Mouse (Mus musculus) limb, embryonic 15.5 days (tissue): ENCODE measurements at regions not wholly inside any gene's neighbourhood (a gene's known extent, or its start where the extent isn't known, plus 50 kb on each side); places are given as distances from the start of the nearest gene placed in this dataset.

ENCODE experiments used
- ATAC-seq: fragments of 200-750 bp; cut with Nextera tagmentation; 2 replicates; pipeline ENCODE4 v1.8.0; 2017; ENCODE audit warnings: low read depth, moderate TSS enrichment; ENCODE audit not compliant: insufficient number of reproducible peaks, low FRiP score, low TSS enrichment
- H3K27ac ChIP-seq: fragments of 300-500 bp; sonication (generic); 2 replicates; pipeline ENCODE4 v1.5.1; 2015; ENCODE audit warnings: moderate library complexity, mild to moderate bottlenecking, inconsistent platforms
- H3K27me3 ChIP-seq: fragments of 300-500 bp; sonication (generic); 2 replicates; pipeline ENCODE4 v1.6.1; 2015; ENCODE audit warnings: inconsistent platforms
- H3K36me3 ChIP-seq: fragments of 300-500 bp; sonication (generic); 2 replicates; pipeline ENCODE4 v1.6.1; 2015; ENCODE audit warnings: inconsistent platforms
- H3K4me1 ChIP-seq: fragments of 300-500 bp; sonication (generic); 2 replicates; pipeline ENCODE4 v1.6.1; 2015; ENCODE audit warnings: inconsistent platforms
- H3K4me2 ChIP-seq: fragments of 300-500 bp; sonication (generic); 2 replicates; pipeline ENCODE4 v1.6.1; 2015; ENCODE audit warnings: mild to moderate bottlenecking, inconsistent platforms
- H3K4me3 ChIP-seq: fragments of 300-500 bp; sonication (generic); 2 replicates; pipeline ENCODE4 v1.5.1; 2015; ENCODE audit warnings: mild to moderate bottlenecking, inconsistent platforms
- H3K9ac ChIP-seq: fragments of 300-500 bp; sonication (generic); 2 replicates; pipeline ENCODE4 v1.6.1; 2015; ENCODE audit warnings: inconsistent platforms
- H3K9me3 ChIP-seq: fragments of 300-500 bp; sonication (generic); 2 replicates; pipeline ENCODE4 v1.6.1; 2016; ENCODE audit warnings: inconsistent platforms
- WGBS: fragments of 180-500 bp; shearing (Covaris S2); methylation state at CpG from one replicate; pipeline ENCODE4 v1.1.7; 2015; 5-methylcytosine and 5-hydroxymethylcytosine counted together

DNA sequence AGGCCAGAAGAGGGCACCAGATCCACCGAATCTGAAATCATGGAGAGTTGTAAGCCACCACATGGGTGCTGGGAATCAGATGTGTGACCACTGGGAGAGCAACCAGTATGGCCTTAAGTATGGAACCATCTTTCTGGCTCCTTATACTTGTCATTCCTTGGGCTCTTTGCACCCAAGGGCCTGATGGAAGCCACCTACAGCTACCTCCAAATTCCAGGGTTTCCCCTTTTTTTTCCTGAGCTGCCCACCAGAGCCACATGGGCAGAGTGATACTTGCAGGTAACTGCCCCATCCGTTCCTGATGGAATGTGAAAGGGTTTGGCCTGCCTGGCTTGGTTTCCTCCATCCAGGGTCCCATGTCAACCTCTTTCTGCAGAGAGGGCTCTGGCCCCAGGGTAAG is 255.3 kb upstream of the Kcnab2 start:
- H3K9ac ChIP-seq: no peak overlapping the region
- no peaks in the 10 kb centered on the region for H3K4me1 ChIP-seq
- ATAC-seq: no peak
- no peaks in the 10 kb centered on the region for H3K9me3 ChIP-seq
- H3K4me3 ChIP-seq: no peak overlapping the region
- H3K36me3 ChIP-seq: no peaks in the 10 kb centered on the region
- no peak overlapping the region for H3K4me2 ChIP-seq
- 86% methylated on average over 2 of the region's 2 CpGs for WGBS
- no peaks in the 10 kb centered on the region for H3K27me3 ChIP-seq
- no peak overlapping the region for H3K27ac ChIP-seq

DNA sequence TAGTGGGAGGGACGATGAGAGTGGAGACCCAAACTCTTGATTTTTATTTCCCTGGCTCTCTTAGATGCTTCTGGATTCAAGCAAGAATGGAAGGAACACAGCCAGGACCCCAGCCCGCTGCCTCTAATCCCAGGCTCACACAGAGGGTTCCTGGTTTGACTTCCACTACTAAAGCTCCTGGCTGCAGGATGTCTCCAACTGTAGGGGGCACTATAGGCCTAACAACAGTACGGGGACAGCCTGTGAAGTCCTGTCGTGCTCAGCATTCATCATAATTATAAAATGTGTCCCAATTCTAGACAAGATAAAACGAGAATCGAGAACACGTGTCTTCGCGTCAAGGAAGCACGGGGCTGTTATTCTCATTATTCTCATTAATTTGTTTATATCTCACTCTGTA is 254.3 kb upstream of the Kcnab2 start:
- Histone ChIP-seq H3K9ac (no peak overlapping the region), H3K9me3 (no peaks in the 10 kb centered on the region), H3K4me3 (no peak overlapping the region), H3K4me1 (no peaks in the 10 kb centered on the region), H3K27me3 (no peaks in the 10 kb centered on the region), H3K36me3 (no peaks in the 10 kb centered on the region), H3K27ac (no peak overlapping the region), H3K4me2 (no peak overlapping the region)
- ATAC-seq: no peak
- WGBS: 74% methylated on average over 10 of the region's 10 CpGs

DNA sequence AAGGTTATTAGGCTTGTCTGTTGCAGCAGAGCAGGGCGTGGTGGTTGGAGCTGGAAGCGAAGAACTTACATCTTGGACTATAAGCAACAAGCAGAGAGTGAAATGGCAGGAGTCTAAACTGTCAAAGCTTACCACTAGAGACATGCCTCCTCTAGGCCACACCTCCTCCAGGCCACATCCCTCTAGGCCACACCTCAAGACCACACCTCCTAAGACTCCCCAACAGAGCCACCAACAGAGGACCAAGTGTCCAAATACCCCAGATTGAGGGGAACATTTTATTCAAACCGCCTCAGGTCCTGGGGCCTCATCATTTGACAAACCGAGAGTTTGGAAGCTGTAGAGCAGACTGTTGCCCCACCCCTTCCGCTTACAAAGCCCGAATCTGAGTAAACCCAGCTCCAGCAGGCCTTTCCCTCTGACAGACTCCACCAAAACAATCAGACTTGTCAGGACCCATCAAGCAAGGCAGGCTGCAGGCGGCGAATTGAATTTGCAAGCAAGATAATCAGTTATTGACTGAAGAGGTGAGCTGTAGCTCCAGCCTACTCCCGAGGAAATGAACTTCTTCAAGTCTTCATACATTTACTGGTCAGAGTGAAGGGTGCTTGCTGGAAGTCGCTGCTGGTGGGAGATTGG is 253.5 kb upstream of the Kcnab2 start:
- H3K36me3 ChIP-seq: no peaks in the 10 kb centered on the region
- no peak overlapping the region for H3K27ac ChIP-seq
- H3K4me3 ChIP-seq: no peak overlapping the region
- H3K9ac ChIP-seq: no peak overlapping the region
- no peaks in the 10 kb centered on the region for H3K9me3 ChIP-seq
- no peak for ATAC-seq
- H3K4me2 ChIP-seq: no peak overlapping the region
- no peaks in the 10 kb centered on the region for H3K27me3 ChIP-seq
- WGBS: 55% methylated on average over 10 of the region's 10 CpGs
- H3K4me1 ChIP-seq: no peaks in the 10 kb centered on the region

DNA sequence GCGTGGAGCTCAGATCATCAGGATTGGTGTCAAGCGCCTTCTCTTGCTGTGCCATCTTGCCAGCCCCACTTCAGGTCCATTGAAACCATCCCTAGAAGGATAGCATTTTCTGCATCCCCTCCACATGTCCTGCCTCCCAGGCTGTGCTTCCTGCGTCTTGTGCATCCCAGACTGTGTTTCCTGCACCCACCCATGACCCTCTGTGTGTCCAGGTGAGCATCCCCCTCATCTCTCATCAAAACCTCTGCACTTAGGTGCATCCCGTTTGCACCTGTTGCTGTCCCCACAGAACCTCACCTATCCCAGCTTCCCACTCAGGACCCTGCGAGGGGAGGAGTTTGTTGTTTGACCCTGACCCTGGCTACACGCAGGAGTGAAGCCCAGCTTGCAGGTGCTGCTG is 251.8 kb upstream of the Kcnab2 start:
- peaks cover 7% of the 10 kb centered on the region; the same call in 1 of the 2 replicates for H3K4me1 ChIP-seq
- H3K27ac ChIP-seq: no peak overlapping the region
- H3K27me3 ChIP-seq: no peaks in the 10 kb centered on the region
- H3K4me2 ChIP-seq: no peak overlapping the region
- ATAC-seq: no peak
- no peaks in the 10 kb centered on the region for H3K36me3 ChIP-seq
- no peaks in the 10 kb centered on the region for H3K9me3 ChIP-seq
- H3K9ac ChIP-seq: no peak overlapping the region
- no peak overlapping the region for H3K4me3 ChIP-seq
- 84% methylated on average over 6 of the region's 6 CpGs for WGBS

DNA sequence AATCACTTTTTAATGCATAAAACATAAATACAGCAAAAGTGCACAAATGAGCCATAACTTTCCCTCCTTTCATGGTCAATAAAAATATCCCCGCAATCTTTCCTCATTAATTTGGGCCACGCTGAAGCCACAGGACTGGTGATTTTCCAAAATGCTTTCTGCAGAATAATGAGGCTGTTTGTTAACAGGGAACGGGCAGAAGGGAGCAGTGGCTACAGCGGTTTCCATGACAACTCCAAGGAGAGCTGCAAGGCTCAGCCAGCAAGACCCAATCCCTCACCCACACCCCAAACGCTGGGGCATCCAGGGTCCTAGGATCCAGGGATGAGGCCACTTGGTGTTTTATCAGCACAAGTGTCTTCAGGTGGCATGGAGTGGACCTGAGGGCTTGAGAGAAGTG is 248.2 kb upstream of the Kcnab2 start:
- Histone ChIP-seq H3K4me2 (no peak overlapping the region), H3K4me1 (peaks cover 7% of the 10 kb centered on the region; the same call in 1 of the 2 replicates), H3K4me3 (no peak overlapping the region), H3K9ac (no peak overlapping the region), H3K27ac (no peak overlapping the region), H3K9me3 (no peaks in the 10 kb centered on the region), H3K36me3 (no peaks in the 10 kb centered on the region), H3K27me3 (peaks cover 10% of the 10 kb centered on the region; the same call in 1 of the 2 replicates)
- ATAC-seq: no peak
- 31% methylated on average over 5 of the region's 5 CpGs for WGBS

DNA sequence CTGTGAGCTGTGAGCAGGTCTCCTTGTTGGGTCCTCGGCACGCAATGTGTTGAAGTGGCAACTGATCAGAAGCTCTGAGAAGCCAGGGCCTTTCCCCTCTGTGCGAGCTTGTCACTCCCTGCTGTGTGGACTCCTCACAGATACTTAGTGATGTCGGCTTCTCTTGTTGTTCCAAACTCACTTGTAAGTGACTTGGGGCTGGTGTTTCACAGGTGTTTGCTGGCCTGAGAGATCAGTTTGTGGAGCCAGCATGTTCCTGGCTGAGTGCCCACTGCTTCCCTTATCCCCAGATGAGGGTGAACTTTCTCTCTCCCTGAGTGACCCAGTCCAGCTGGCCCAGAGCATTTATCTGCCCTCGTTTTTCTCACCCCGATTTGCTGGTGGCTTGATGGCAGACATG is 247.8 kb upstream of the Kcnab2 start:
- H3K9me3 ChIP-seq: no peaks in the 10 kb centered on the region
- WGBS: 36% methylated on average over 6 of the region's 6 CpGs
- no peak for ATAC-seq
- no peak overlapping the region for H3K9ac ChIP-seq
- no peak overlapping the region for H3K4me3 ChIP-seq
- H3K4me1 ChIP-seq: peaks cover 7% of the 10 kb centered on the region; the same call in 1 of the 2 replicates
- H3K36me3 ChIP-seq: no peaks in the 10 kb centered on the region
- no peak overlapping the region for H3K27ac ChIP-seq
- peaks cover 10% of the 10 kb centered on the region; the same call in 1 of the 2 replicates for H3K27me3 ChIP-seq
- H3K4me2 ChIP-seq: no peak overlapping the region

DNA sequence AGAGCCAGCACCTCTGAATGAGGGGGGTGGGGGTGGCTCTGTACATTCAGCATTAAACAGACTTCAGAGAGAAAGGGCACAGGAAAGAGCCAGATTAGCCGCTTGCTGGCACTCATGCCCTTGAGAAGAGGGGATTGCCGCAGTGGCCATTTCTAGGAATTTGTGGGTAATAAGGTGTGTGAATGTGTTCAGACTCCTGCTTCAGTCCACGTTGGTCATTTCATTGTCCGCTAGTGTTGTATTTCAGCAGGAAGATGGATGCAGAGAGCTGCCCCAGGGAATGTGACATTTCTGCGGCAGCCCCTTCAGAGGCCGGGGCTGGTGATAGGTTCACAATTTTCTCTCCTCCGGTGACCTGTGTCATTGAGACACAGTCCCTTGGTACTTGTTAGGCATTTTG is 247.1 kb upstream of the Kcnab2 start:
- WGBS: 63% methylated on average over 7 of the region's 7 CpGs
- Histone ChIP-seq H3K27me3 (peaks cover 10% of the 10 kb centered on the region; the same call in 1 of the 2 replicates), H3K36me3 (no peaks in the 10 kb centered on the region)

DNA sequence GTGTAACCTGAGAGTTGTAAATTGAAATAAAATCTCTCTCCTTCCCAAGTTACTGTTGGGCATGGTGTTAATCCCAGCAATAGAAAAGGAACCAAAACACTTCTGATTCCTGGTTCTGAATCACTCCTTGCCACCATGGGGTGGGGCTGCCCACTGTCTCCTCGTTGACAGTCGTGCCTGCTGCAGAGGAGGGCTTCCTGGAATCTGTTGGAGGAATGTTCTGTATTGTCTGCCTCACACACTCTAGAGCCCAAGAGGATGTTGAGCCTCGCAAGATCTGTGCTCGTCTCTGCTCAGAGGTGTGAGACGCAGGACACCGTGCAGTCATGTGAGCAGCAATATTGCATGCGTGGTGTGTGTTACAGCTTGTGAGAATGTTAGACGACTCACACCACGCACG is 246.4 kb upstream of the Kcnab2 start:
- H3K4me2 ChIP-seq: no peak overlapping the region
- H3K9ac ChIP-seq: no peak overlapping the region
- 65% methylated on average over 10 of the region's 10 CpGs for WGBS
- H3K4me1 ChIP-seq: peaks cover 7% of the 10 kb centered on the region; the same call in 1 of the 2 replicates
- peaks cover 10% of the 10 kb centered on the region; the same call in 1 of the 2 replicates for H3K27me3 ChIP-seq
- H3K4me3 ChIP-seq: no peak overlapping the region
- H3K9me3 ChIP-seq: no peaks in the 10 kb centered on the region
- no peak overlapping the region for H3K27ac ChIP-seq
- no peak for ATAC-seq
- H3K36me3 ChIP-seq: no peaks in the 10 kb centered on the region

More for the DNA sequence above, 247.1 kb upstream of the Kcnab2 start:
- Histone ChIP-seq H3K9ac (no peak overlapping the region), H3K4me2 (no peak overlapping the region), H3K9me3 (no peaks in the 10 kb centered on the region), H3K4me3 (no peak overlapping the region), H3K4me1 (peaks cover 7% of the 10 kb centered on the region; the same call in 1 of the 2 replicates), H3K27ac (no peak overlapping the region)
- no peak for ATAC-seq

DNA sequence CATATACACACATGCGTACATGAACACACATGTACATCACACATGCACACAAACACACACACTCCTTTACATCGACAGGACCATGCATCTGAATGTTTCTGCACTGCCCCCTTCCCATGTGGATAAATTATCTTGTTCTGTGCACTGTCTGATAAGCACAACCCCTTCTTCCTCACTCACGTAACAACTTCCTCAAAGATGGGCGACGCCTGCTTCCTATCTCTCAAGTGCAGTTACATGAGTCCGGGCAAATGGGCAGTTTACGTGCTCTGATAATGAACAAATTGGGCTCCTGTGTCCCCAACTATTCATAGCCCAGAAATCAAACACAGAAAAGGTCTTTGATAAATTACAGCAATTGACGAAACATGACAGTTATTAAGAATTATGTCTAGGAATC is 242.9 kb upstream of the Kcnab2 start:
- Histone ChIP-seq H3K4me2 (no peak overlapping the region), H3K36me3 (no peaks in the 10 kb centered on the region), H3K4me3 (no peak overlapping the region), H3K9ac (no peak overlapping the region), H3K4me1 (peaks cover 3% of the 10 kb centered on the region; the same call in 1 of the 2 replicates), H3K27ac (no peak overlapping the region), H3K27me3 (peaks cover 10% of the 10 kb centered on the region; the same call in 1 of the 2 replicates), H3K9me3 (no peaks in the 10 kb centered on the region)
- no peak for ATAC-seq
- WGBS: 86% methylated on average over 8 of the region's 8 CpGs

DNA sequence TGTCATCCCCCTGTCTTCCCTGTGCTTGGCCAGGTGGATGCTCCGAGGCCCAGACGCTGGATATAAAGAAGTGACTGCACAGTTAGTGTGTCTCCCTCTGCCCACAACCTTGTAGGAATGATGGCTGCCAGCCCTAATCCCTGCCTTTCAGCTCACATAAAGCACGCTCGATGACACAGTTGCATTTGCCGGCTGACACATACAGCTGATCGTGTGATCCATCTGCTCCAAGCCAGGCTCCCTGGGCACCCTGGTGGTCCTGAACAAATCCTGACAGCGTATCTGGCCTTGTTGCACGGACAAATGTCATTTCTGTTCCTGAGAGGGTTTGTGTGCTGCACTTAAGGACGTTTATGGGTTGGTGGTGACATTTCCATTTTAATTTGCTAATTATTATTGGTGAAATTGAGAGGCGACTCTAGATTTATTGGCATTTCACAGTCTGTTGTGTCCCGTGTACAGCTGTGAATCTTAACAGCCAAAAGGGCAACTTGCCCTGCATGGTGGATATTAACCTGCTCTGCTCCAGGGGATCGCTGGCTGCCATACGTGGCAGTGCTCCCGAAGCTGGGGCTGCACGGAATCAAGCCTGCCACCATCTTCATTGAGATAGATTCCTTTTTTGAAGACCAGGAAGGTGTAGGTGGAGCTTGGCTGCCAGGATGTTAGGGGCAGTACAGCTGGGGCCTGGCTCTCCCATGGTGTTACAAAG is 241.9 kb upstream of the Kcnab2 start:
- Histone ChIP-seq H3K4me1 (no peaks in the 10 kb centered on the region), H3K36me3 (no peaks in the 10 kb centered on the region), H3K4me2 (no peak overlapping the region), H3K9ac (no peak overlapping the region), H3K4me3 (no peak overlapping the region), H3K27ac (no peak overlapping the region), H3K27me3 (peaks cover 10% of the 10 kb centered on the region; the same call in 1 of the 2 replicates), H3K9me3 (no peaks in the 10 kb centered on the region)
- no peak for ATAC-seq
- 71% methylated on average over 15 of the region's 15 CpGs for WGBS

DNA sequence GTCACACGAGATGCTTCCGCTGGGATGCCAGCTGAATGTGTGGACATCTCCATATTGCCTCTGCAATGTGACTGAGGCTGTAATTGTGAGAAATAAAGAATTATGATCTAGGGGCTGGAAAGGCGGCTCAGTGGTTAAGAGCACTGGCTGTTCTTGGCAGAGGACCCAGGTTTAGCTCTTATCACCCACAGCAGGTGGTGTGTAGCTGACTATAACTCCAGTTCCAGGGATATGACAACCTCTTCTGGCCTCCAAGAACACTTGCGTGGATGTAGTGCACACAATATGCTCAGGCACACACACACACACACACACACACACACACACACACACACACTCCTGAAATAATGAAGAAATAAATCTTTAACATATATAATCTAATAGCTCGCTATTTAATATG is 232.7 kb upstream of the Kcnab2 start:
- WGBS: 86% methylated on average over 5 of the region's 5 CpGs
- H3K27ac ChIP-seq: no peak overlapping the region
- no peak overlapping the region for H3K4me3 ChIP-seq
- ATAC-seq: no peak
- no peaks in the 10 kb centered on the region for H3K36me3 ChIP-seq
- no peaks in the 10 kb centered on the region for H3K27me3 ChIP-seq
- no peaks in the 10 kb centered on the region for H3K9me3 ChIP-seq
- H3K9ac ChIP-seq: no peak overlapping the region
- no peaks in the 10 kb centered on the region for H3K4me1 ChIP-seq
- H3K4me2 ChIP-seq: no peak overlapping the region

DNA sequence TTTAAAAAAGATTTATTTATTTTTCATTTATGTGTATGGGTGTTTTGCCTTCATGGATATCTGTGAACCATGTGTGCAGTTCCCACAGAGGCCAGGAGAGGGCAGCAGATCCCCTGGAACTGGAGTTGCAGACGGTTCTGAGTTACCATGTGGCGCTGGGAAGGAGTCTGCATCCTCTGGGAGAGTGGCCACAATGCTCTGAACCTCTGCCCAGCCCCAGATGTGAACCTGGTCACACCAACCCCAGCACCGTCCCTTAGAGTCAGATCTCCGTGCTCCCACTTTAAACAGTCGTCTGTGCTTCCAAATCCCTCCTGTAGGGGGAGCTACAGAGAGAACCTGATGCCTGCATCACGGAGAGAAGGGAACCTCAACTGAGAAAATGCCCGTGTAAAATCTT is 222.5 kb upstream of the Kcnab2 start:
- no peaks in the 10 kb centered on the region for H3K9me3 ChIP-seq
- ATAC-seq: no peak
- WGBS: 77% methylated on average over 7 of the region's 7 CpGs

More for the DNA sequence above, 222.5 kb upstream of the Kcnab2 start:
- Histone ChIP-seq H3K9ac (no peak overlapping the region), H3K27ac (no peak overlapping the region), H3K4me3 (no peak overlapping the region), H3K27me3 (0 out of 2 replicates have a peak, but pooled peaks cover 3% of the 10 kb centered on the region), H3K4me2 (no peak overlapping the region), H3K4me1 (no peaks in the 10 kb centered on the region), H3K36me3 (no peaks in the 10 kb centered on the region)
